Mouse (Mus musculus) liver, embryonic 18 days (tissue): ENCODE data around the gene Brd3os. TPM values are rescaled to one million over a fixed set of nuclear protein-coding genes. Genes with fewer than 3 reads are reported as not detected.

Experiments
- polyA plus RNA-seq: library from polyadenylated mRNA; depleted of rRNA; stranded (reverse); fragments of >200 nt; gene quantifications from 2 replicates; pipeline ENCODE4 v1.2.3, GENCODE M21; 2012; rRNA removed

Gene Brd3os
- 0.43 and 0.49 TPM in 2 replicates for polyA plus RNA-seq

GRCm38 (mm10) chr2:27441767-27442707, at the start of gene Brd3os:
Gene Brd3os, plus strand, starts transcription at chr2:27442324.

GRCm38 (mm10) chr2:27426855-27427457, 15.2 kb upstream of the Brd3os start, which contains the start of gene Vav2:
Gene Vav2, minus strand, starts transcription at chr2:27427033.

Other genes with a start within 250 kb of the Brd3os start
- 28.1 and 29.2 TPM in 2 replicates for gene Sardh, start 194.0 kb upstream of the Brd3os start, polyA plus RNA-seq
- 8.4 and 9.8 TPM in 2 replicates for gene Vav2, start 15.3 kb upstream of the Brd3os start, polyA plus RNA-seq
- 8.4 and 10.0 TPM in 2 replicates for gene Brd3, start 65.3 kb downstream of the Brd3os start, polyA plus RNA-seq
- 19.1 and 20.4 TPM in 2 replicates for gene Wdr5, start 72.8 kb downstream of the Brd3os start, polyA plus RNA-seq
- gene Rxra, start 234.1 kb downstream of the Brd3os start, polyA plus RNA-seq = 23.9 and 31.2 TPM in 2 replicates